Mouse (Mus musculus): ENCODE measurements around the gene Htr1d.
A peak's percentile ranks its signal among the peaks of the same experiment; 100 is the strongest.

Htr1d gene

GRCm38 (mm10) chr4:136423224-136423623 is at the start of gene Htr1d:
Gene Htr1d, plus strand, starts transcription at chr4:136423524.
- no peak for DNase-seq

- DNase-seq: no peak
Observed at GRCm38 (mm10) chr4:136377001-136377400, 46.3 kb upstream of the Htr1d start.

- DNase-seq: no peak
Observed at GRCm38 (mm10) chr4:136383052-136383451, 40.3 kb upstream of the Htr1d start.

GRCm38 (mm10) chr4:136383839-136384238 is 39.5 kb upstream of the Htr1d start:
- no peak for DNase-seq

GRCm38 (mm10) chr4:136387261-136387660 is 36.1 kb upstream of the Htr1d start:
- no peak for DNase-seq

- no peak for DNase-seq
Observed at GRCm38 (mm10) chr4:136401806-136402205, 21.5 kb upstream of the Htr1d start.

- DNase-seq: peak; percentile 76
Observed at GRCm38 (mm10) chr4:136407831-136408230, 15.5 kb upstream of the Htr1d start.

GRCm38 (mm10) chr4:136411995-136412765 is 11.1 kb upstream of the Htr1d start:
- DNase-seq: no peak

- DNase-seq: no peak
Observed at GRCm38 (mm10) chr4:136415477-136415876, 7.8 kb upstream of the Htr1d start.

- DNase-seq: peak; percentile 36
Observed at GRCm38 (mm10) chr4:136418962-136419361, 4.4 kb upstream of the Htr1d start.

- no peak for DNase-seq
Observed at GRCm38 (mm10) chr4:136419386-136419785, 3.9 kb upstream of the Htr1d start.

GRCm38 (mm10) chr4:136424120-136424999 is 1.0 kb downstream of the Htr1d start:
- DNase-seq: peak; percentile 26

- DNase-seq: peak; percentile 65
Observed at GRCm38 (mm10) chr4:136425000-136425288, 1.6 kb downstream of the Htr1d start.

- DNase-seq: no peak
Observed at GRCm38 (mm10) chr4:136430609-136431375, 7.5 kb downstream of the Htr1d start.

GRCm38 (mm10) chr4:136431376-136431693 is 8.0 kb downstream of the Htr1d start:
- DNase-seq: peak; percentile 79

GRCm38 (mm10) chr4:136434029-136434428 is 10.7 kb downstream of the Htr1d start:
- DNase-seq: no peak

GRCm38 (mm10) chr4:136439106-136439505 is 15.8 kb downstream of the Htr1d start:
- no peak for DNase-seq

GRCm38 (mm10) chr4:136441354-136442043 is 18.2 kb downstream of the Htr1d start:
- peak; percentile 16 for DNase-seq

- no peak for DNase-seq
Observed at GRCm38 (mm10) chr4:136444561-136444960, 21.2 kb downstream of the Htr1d start.

GRCm38 (mm10) chr4:136449795-136450194 is 26.5 kb downstream of the Htr1d start:
- no peak for DNase-seq

GRCm38 (mm10) chr4:136450271-136450670 is 26.9 kb downstream of the Htr1d start:
- no peak for DNase-seq

- peak; percentile 64 for DNase-seq
Observed at GRCm38 (mm10) chr4:136451564-136451963, 28.2 kb downstream of the Htr1d start.

GRCm38 (mm10) chr4:136452286-136452685 is 29.0 kb downstream of the Htr1d start:
- no peak for DNase-seq
